Mouse (Mus musculus) gastrocnemius, postnatal 14 days (tissue): ENCODE results near the gene Hist1h4f. TPM values are rescaled to one million over a fixed set of nuclear protein-coding genes. Genes with fewer than 3 reads are reported as not detected.
"Not testable (repeated sequence)": the region's sequence is repeated elsewhere in the genome, so short reads cannot be mapped to it uniquely, and the experiment has no call there.

Experiments used
- DNase-seq: peaks from one replicate; pipeline ENCODE4 v3.0.0; 2021; ENCODE audit warnings: mixed read lengths
- intact Hi-C: fragments of 180-260 bp; cut with DNase I; formaldehyde crosslinking; loops from one replicate; pipeline ENCODE4 v1.15.1; 2025; ENCODE audit warnings: low total_unique reads
- total RNA-seq, 2 experiments: library from RNA; stranded (reverse); gene quantifications; 2 replicates each; pipeline ENCODE4 v1.2.3; 2021

The Hist1h4f gene
- total RNA-seq, 2 experiments from 2014 or later: 118 to 120 TPM

- DNase-seq: no peak
- intact Hi-C loops: no loop called here
Measured at GRCm38 (mm10) chr13:23577835-23578234, 26.4 kb upstream of the Hist1h4f start.

- intact Hi-C loops: no loop called here
- DNase-seq: no peak
Measured at GRCm38 (mm10) chr13:23576906-23577639, 25.6 kb upstream of the Hist1h4f start.

- DNase-seq: no peak
- intact Hi-C loops: no loop called here
Measured at GRCm38 (mm10) chr13:23576351-23576881, 25.0 kb upstream of the Hist1h4f start.

GRCm38 (mm10) chr13:23575864-23576313 lies 24.4 kb upstream of the Hist1h4f start:
- DNase-seq, intact Hi-C loops: not testable (repeated sequence)

GRCm38 (mm10) chr13:23575271-23575851 lies 23.9 kb upstream of the Hist1h4f start, which contains the start of gene Hist1h3d:
Gene Hist1h3d (plus strand): TSS chr13:23575763.
- intact Hi-C loops: no loop called here

GRCm38 (mm10) chr13:23574546-23575170 lies 23.2 kb upstream of the Hist1h4f start:
- intact Hi-C loops, DNase-seq: not testable (repeated sequence)

More at GRCm38 (mm10) chr13:23575271-23575851, 23.9 kb upstream of the Hist1h4f start, which contains the start of gene Hist1h3d:
- no peak for DNase-seq

- peak; percentile 86 for DNase-seq
- intact Hi-C loops: not testable (repeated sequence)
Measured at GRCm38 (mm10) chr13:23573898-23574524, 22.6 kb upstream of the Hist1h4f start, which contains the start of the genes Hist1h2bf and Hist1h2ad. Gene Hist1h2bf (minus strand): TSS chr13:23574196. Gene Hist1h2ad (plus strand): TSS chr13:23574381.

GRCm38 (mm10) chr13:23573034-23573897 lies 21.8 kb upstream of the Hist1h4f start:
- intact Hi-C loops: not testable (repeated sequence)

GRCm38 (mm10) chr13:23572218-23573033 lies 21.0 kb upstream of the Hist1h4f start:
- intact Hi-C loops: no loop called here
- DNase-seq: no peak

More at GRCm38 (mm10) chr13:23573034-23573897, 21.8 kb upstream of the Hist1h4f start:
- not testable (repeated sequence) for DNase-seq

GRCm38 (mm10) chr13:23571504-23572217 lies 20.2 kb upstream of the Hist1h4f start:
- DNase-seq, intact Hi-C loops: not testable (repeated sequence)

GRCm38 (mm10) chr13:23571022-23571503 lies 19.6 kb upstream of the Hist1h4f start, which contains the start of the genes Hist1h2ae and Hist1h2bg:
Gene Hist1h2ae (minus strand): TSS chr13:23571220.
Gene Hist1h2bg (plus strand): TSS chr13:23571396.
- intact Hi-C loops: no loop called here
- peak; percentile 15 for DNase-seq

- DNase-seq, intact Hi-C loops: not testable (repeated sequence)
Measured at GRCm38 (mm10) chr13:23570261-23571021, 19.0 kb upstream of the Hist1h4f start.

GRCm38 (mm10) chr13:23564482-23564881 lies 13.0 kb upstream of the Hist1h4f start:
- no peak for DNase-seq
- intact Hi-C loops: no loop called here

- peak; percentile 14 for DNase-seq
- intact Hi-C loops: no loop called here
Measured at GRCm38 (mm10) chr13:23562699-23563462, 11.4 kb upstream of the Hist1h4f start.
